Mouse (Mus musculus): Measurements from ENCODE around the gene Eps8l2. TPM values are rescaled to one million over a fixed set of nuclear protein-coding genes. Genes with fewer than 3 reads are reported as not detected.

The Eps8l2 gene
- polyA plus RNA-seq, 1 experiment from 2014 or later: 76.5 TPM

GRCm38 (mm10) chr7:141361510-141361909, 22.8 kb downstream of the Eps8l2 start:
- WGBS: 12% methylated on average over 24 of the region's 24 CpGs
- Histone ChIP-seq H3K4me3 (replicated peaks; ENCODE audit: low read depth, low read length) (no peak overlapping the region), H3K36me3 (ENCODE audit: insufficient read depth, low read length) (no peaks in the 10 kb centered on the region), H3K9ac (ENCODE audit: low read depth, low read length) (no peak overlapping the region), H3K27me3 (ENCODE audit: insufficient read depth, low read length) (no peaks in the 10 kb centered on the region), H3K9me3 (replicated peaks; ENCODE audit: low read length) (no peaks in the 10 kb centered on the region), H3K4me2 (ENCODE audit: low read length) (no peak overlapping the region), H3K27ac (no peak overlapping the region), H3K4me1 (replicated peaks; ENCODE audit: insufficient read depth, low read length) (no peaks in the 10 kb centered on the region)
- ATAC-seq (replicated peaks; ENCODE audit: low FRiP score, low read depth) (peak; percentile 61), DNase-seq (ENCODE audit: low spot score) (no peak)
- no peak for TF ChIP-seq CTCF (IDR thresholded peaks at IDR 0.05; ENCODE audit: low read depth)

DNA sequence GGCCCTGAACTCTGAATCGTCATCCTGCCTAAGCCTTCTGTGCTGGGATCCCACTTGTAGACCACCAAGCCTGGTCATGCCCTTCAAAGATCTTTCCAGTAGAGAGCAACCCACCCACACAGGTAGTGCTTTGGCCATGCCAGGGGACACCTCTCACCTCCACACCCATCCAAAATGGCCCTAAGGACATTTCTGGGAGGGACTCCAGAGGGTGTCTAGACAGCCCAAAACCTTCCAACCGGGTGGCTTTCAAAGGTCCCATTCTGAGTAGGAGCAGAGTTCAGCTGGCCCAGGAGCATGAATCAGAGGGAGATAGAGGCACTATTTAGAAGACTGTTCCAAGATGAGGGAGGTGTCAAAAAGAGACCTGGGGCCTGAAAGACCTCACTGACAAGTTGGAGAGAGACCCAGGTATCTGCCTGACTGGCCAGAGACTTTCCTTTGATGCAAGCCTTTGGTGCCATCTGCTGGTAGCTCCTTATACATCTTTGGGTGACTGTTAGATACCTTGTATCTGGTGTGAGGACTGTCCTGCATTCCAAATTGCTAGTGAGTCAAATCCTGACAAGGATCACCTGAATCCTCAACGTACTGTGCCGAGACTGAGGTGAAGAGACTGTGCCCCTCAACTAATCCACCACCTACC, 24.5 kb downstream of the Eps8l2 start:
- Histone ChIP-seq H3K9me3 (replicated peaks; ENCODE audit: low read length) (no peaks in the 10 kb centered on the region), H3K9ac (ENCODE audit: low read depth, low read length) (no peak overlapping the region), H3K27me3 (ENCODE audit: insufficient read depth, low read length) (no peaks in the 10 kb centered on the region), H3K4me1 (replicated peaks; ENCODE audit: insufficient read depth, low read length) (no peaks in the 10 kb centered on the region), H3K4me3 (replicated peaks; ENCODE audit: low read depth, low read length) (no peak overlapping the region), H3K36me3 (ENCODE audit: insufficient read depth, low read length) (no peaks in the 10 kb centered on the region), H3K4me2 (ENCODE audit: low read length) (no peak overlapping the region), H3K27ac (no peak overlapping the region)
- TF ChIP-seq CTCF (IDR thresholded peaks at IDR 0.05; ENCODE audit: low read depth): peak; percentile 91
- DNase-seq (ENCODE audit: low spot score): peak; percentile 90
- 56% methylated on average over 4 of the region's 4 CpGs for WGBS
- no peak for ATAC-seq (replicated peaks; ENCODE audit: low FRiP score, low read depth)

GRCm38 (mm10) chr7:141363752-141364125, 25.1 kb downstream of the Eps8l2 start:
- WGBS: 75% methylated on average over 2 of the region's 2 CpGs
- no peak overlapping the region for H3K4me2 ChIP-seq (ENCODE audit: low read length)
- ATAC-seq (replicated peaks; ENCODE audit: low FRiP score, low read depth) (no peak), DNase-seq (ENCODE audit: low spot score) (no peak)
- no peak overlapping the region for H3K4me3 ChIP-seq (replicated peaks; ENCODE audit: low read depth, low read length)
- H3K27me3 ChIP-seq (ENCODE audit: insufficient read depth, low read length): no peaks in the 10 kb centered on the region
- no peaks in the 10 kb centered on the region for H3K36me3 ChIP-seq (ENCODE audit: insufficient read depth, low read length)
- H3K27ac ChIP-seq: no peak overlapping the region
- no peaks in the 10 kb centered on the region for H3K9me3 ChIP-seq (replicated peaks; ENCODE audit: low read length)
- no peak for TF ChIP-seq CTCF (IDR thresholded peaks at IDR 0.05; ENCODE audit: low read depth)
- no peak overlapping the region for H3K9ac ChIP-seq (ENCODE audit: low read depth, low read length)
- no peaks in the 10 kb centered on the region for H3K4me1 ChIP-seq (replicated peaks; ENCODE audit: insufficient read depth, low read length)

- Histone ChIP-seq H3K9me3 (replicated peaks; ENCODE audit: low read length) (no peaks in the 10 kb centered on the region), H3K36me3 (ENCODE audit: insufficient read depth, low read length) (no peaks in the 10 kb centered on the region), H3K27me3 (ENCODE audit: insufficient read depth, low read length) (no peaks in the 10 kb centered on the region), H3K9ac (ENCODE audit: low read depth, low read length) (no peak overlapping the region), H3K4me3 (replicated peaks; ENCODE audit: low read depth, low read length) (no peak overlapping the region), H3K4me2 (ENCODE audit: low read length) (no peak overlapping the region), H3K27ac (no peak overlapping the region), H3K4me1 (replicated peaks; ENCODE audit: insufficient read depth, low read length) (no peaks in the 10 kb centered on the region)
- no peak for ATAC-seq (replicated peaks; ENCODE audit: low FRiP score, low read depth)
- 79% methylated on average over 5 of the region's 5 CpGs for WGBS
- no peak for TF ChIP-seq CTCF (IDR thresholded peaks at IDR 0.05; ENCODE audit: low read depth)
- DNase-seq (ENCODE audit: low spot score): no peak
Measured at GRCm38 (mm10) chr7:141364349-141365048, 25.8 kb downstream of the Eps8l2 start.

GRCm38 (mm10) chr7:141365049-141365445, 26.4 kb downstream of the Eps8l2 start:
- H3K4me1 ChIP-seq (replicated peaks; ENCODE audit: insufficient read depth, low read length): no peaks in the 10 kb centered on the region
- no peaks in the 10 kb centered on the region for H3K9me3 ChIP-seq (replicated peaks; ENCODE audit: low read length)
- no peaks in the 10 kb centered on the region for H3K27me3 ChIP-seq (ENCODE audit: insufficient read depth, low read length)
- H3K4me2 ChIP-seq (ENCODE audit: low read length): no peak overlapping the region
- TF ChIP-seq CTCF (IDR thresholded peaks at IDR 0.05; ENCODE audit: low read depth): no peak
- 67% methylated on average over 3 of the region's 3 CpGs for WGBS
- H3K4me3 ChIP-seq (replicated peaks; ENCODE audit: low read depth, low read length): no peak overlapping the region
- DNase-seq (ENCODE audit: low spot score) (no peak), ATAC-seq (replicated peaks; ENCODE audit: low FRiP score, low read depth) (no peak)
- no peak overlapping the region for H3K9ac ChIP-seq (ENCODE audit: low read depth, low read length)
- H3K36me3 ChIP-seq (ENCODE audit: insufficient read depth, low read length): no peaks in the 10 kb centered on the region
- no peak overlapping the region for H3K27ac ChIP-seq

- Histone ChIP-seq H3K36me3 (ENCODE audit: insufficient read depth, low read length) (no peaks in the 10 kb centered on the region), H3K4me3 (replicated peaks; ENCODE audit: low read depth, low read length) (no peak overlapping the region), H3K9ac (ENCODE audit: low read depth, low read length) (no peak overlapping the region), H3K4me1 (replicated peaks; ENCODE audit: insufficient read depth, low read length) (no peaks in the 10 kb centered on the region), H3K27ac (no peak overlapping the region), H3K27me3 (ENCODE audit: insufficient read depth, low read length) (no peaks in the 10 kb centered on the region), H3K9me3 (replicated peaks; ENCODE audit: low read length) (no peaks in the 10 kb centered on the region), H3K4me2 (ENCODE audit: low read length) (no peak overlapping the region)
- TF ChIP-seq CTCF (IDR thresholded peaks at IDR 0.05; ENCODE audit: low read depth): no peak
- WGBS: 84% methylated on average over 4 of the region's 4 CpGs
- DNase-seq (ENCODE audit: low spot score) (no peak), ATAC-seq (replicated peaks; ENCODE audit: low FRiP score, low read depth) (no peak)
Measured at GRCm38 (mm10) chr7:141367358-141367757, 28.7 kb downstream of the Eps8l2 start.
